In the genomic region with DNA sequence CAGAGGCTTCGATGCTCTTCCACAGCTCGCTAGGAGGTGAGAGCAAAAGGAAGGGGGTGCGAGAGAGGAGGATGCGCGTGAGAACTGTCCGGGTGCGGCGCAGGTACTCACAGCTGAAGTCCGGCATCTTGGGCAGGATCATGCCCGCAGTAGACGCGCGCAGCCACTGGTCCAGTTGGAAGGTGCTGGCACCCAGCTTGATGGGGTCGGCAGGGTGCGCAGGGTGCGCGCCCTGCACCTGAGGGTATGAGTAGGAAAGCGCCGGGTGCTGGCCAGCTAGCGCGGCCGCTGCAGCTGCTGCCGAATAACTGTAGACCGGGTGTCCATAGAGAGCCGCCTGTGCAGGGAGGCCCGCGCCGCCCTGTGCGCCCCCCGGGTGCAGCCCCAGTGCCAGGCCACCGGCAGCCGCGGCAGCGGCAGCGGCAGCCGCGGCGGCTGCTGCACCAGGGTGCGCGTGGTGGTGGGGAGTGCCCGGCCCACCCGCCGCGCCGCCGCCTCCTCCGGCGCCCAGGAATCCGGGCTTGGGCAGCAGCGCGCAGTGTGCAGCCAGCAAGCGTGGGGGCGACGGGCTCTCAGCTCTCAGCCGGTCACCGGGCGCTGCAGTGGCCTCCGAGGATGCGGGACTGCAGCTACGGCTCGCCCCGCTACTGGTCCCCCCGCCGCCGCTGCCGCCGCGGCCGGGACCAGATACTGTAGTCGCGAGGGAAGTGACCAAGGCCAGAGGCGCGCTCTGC, we compare ENCODE assay signal across 9 mouse cellular contexts. TPM values are rescaled to one million over a fixed set of nuclear protein-coding genes. Genes with fewer than 3 reads are reported as not detected.
DNase-seq lines count a peak whose midpoint lies in the region; ATAC-seq and TF ChIP-seq lines count a peak whose summit lies in the region.
"Had no signal": no experiment of that assay in that cellular context is flagged by ENCODE, and none has a peak within 500 bp of the region (broad histone marks: within the 10 kb centered on the region; RNA-seq: fewer than 3 reads in every experiment).

No protein-coding gene starts in this region.

- DNase-seq in layer of hippocampus, adult 2 months (ENCODE audit: low spot score in 2 of 2), result no peak
- no peak for DNase-seq in layer of hippocampus, adult 8-10 months (ENCODE audit: low spot score in 2 of 2)
- peak; percentile 33 for DNase-seq in forebrain, embryonic 10.5 days (ENCODE audit: extremely low spot score, low spot score)
- DNase-seq in spleen, postnatal 4 days (ENCODE audit: low spot score in 2 of 2), result no peak
- DNase-seq in T-cell, adult 2 months (ENCODE audit: low spot score), result no peak
- DNase-seq in adipocyte (ENCODE audit: low spot score), result no peak
- DNase-seq: gastrocnemius, postnatal 10 days had no signal

- peak overlapping the region; percentile 85 for H3K4me2 ChIP-seq in intestine, embryonic 16.5 days (ENCODE audit: low read depth, low read length)
- H3K4me2 ChIP-seq in neural tube, embryonic 12.5 days (replicated peaks), result peak overlapping the region; percentile 55

- no peak overlapping the region for H3K27ac ChIP-seq in layer of hippocampus, adult 2 months
- no peak overlapping the region for H3K27ac ChIP-seq in forebrain, embryonic 10.5 days
- no peak overlapping the region for H3K27ac ChIP-seq in intestine, embryonic 16.5 days (ENCODE audit: low read length)
- H3K27ac ChIP-seq in neural tube, embryonic 12.5 days, result 0 out of 2 replicates have a peak overlapping the region, but pooled peaks have one; percentile 20

- no peaks in the 10 kb centered on the region for H3K9me3 ChIP-seq in forebrain, embryonic 10.5 days
- H3K9me3 ChIP-seq in intestine, embryonic 16.5 days (ENCODE audit: control insufficient read depth, low read length), result no peaks in the 10 kb centered on the region
- H3K9me3 ChIP-seq in neural tube, embryonic 12.5 days, result no peaks in the 10 kb centered on the region

- under 1% methylated on average over 73 of the region's 73 CpGs for WGBS in forebrain, embryonic 10.5 days
- WGBS in intestine, embryonic 16.5 days, result under 1% methylated on average over 73 of the region's 73 CpGs
- under 1% methylated on average over 72 of the region's 73 CpGs for WGBS in neural tube, embryonic 12.5 days

- TF ChIP-seq CTCF in layer of hippocampus, adult 2 months (conservative IDR thresholded peaks at IDR 0.05), result no peak

- peaks cover 36% of the 10 kb centered on the region for H3K4me1 ChIP-seq in forebrain, embryonic 10.5 days
- peaks cover 7% of the 10 kb centered on the region; the same call in 1 of the 2 replicates for H3K4me1 ChIP-seq in intestine, embryonic 16.5 days (ENCODE audit: control insufficient read depth, insufficient read depth, low read length)
- peaks cover 19% of the 10 kb centered on the region for H3K4me1 ChIP-seq in neural tube, embryonic 12.5 days

- peak overlapping the region; percentile 60 for H3K9ac ChIP-seq in intestine, embryonic 16.5 days (ENCODE audit: low read depth, low read length)
- H3K9ac ChIP-seq in neural tube, embryonic 12.5 days, result peak overlapping the region; percentile 26

- H3K36me3 ChIP-seq in forebrain, embryonic 10.5 days (replicated peaks), result no peaks in the 10 kb centered on the region
- no peaks in the 10 kb centered on the region for H3K36me3 ChIP-seq in intestine, embryonic 16.5 days (ENCODE audit: control insufficient read depth, insufficient read depth, low read length)
- no peaks in the 10 kb centered on the region for H3K36me3 ChIP-seq in neural tube, embryonic 12.5 days

- peak; percentile 39 for ATAC-seq in intestine, embryonic 16.5 days
- 0 out of 2 replicates have a peak, but pooled peaks have one; percentile 9 for ATAC-seq in neural tube, embryonic 12.5 days (ENCODE audit: low FRiP score, low read depth)

- H3K27me3 ChIP-seq in forebrain, embryonic 10.5 days (ENCODE audit: poor library complexity, severe bottlenecking), result peaks cover 100% of the 10 kb centered on the region
- peaks cover 64% of the 10 kb centered on the region for H3K27me3 ChIP-seq in intestine, embryonic 16.5 days (replicated peaks; ENCODE audit: control insufficient read depth, insufficient read depth, low read length)
- H3K27me3 ChIP-seq in neural tube, embryonic 12.5 days (replicated peaks), result peaks cover 100% of the 10 kb centered on the region

- peak overlapping the region; percentile 25; the same call in 1 of the 2 replicates for H3K4me3 ChIP-seq in layer of hippocampus, adult 2 months
- H3K4me3 ChIP-seq in forebrain, embryonic 10.5 days, result peak overlapping the region; percentile 41
- H3K4me3 ChIP-seq in intestine, embryonic 16.5 days (ENCODE audit: low read length), result peak overlapping the region; percentile 62
- peak overlapping the region; percentile 34 for H3K4me3 ChIP-seq in neural tube, embryonic 12.5 days

RNA-seq across cellular contexts. Expression of a gene that starts 0.6 kb away (rescaled TPM):
- total RNA-seq in layer of hippocampus, adult 2 months (2021), result not detected
- under 1 TPM in 1 of 4 experiments, not detected in 3; 0.26 TPM for total RNA-seq in layer of hippocampus, adult 8-10 months (2022)
- not detected in 2 replicates for polyA plus RNA-seq in forebrain, embryonic 10.5 days (2016; fragmentation: Nextera tagmentation; extraction: Ambion mirVana)
- 0.22 and 0.81 TPM in 2 replicates for polyA plus RNA-seq in intestine, embryonic 16.5 days (2015; fragmentation: Nextera tagmentation; extraction: Ambion mirVana)
- 6.9 and 10.3 TPM in 2 replicates for polyA plus RNA-seq in neural tube, embryonic 12.5 days (2016; fragmentation: Nextera tagmentation; extraction: Ambion mirVana)
- total RNA-seq: gastrocnemius, postnatal 10 days had no signal

RNA-seq across cellular contexts. Expression of a gene that starts 43.2 kb away (rescaled TPM):
- total RNA-seq in layer of hippocampus, adult 2 months (2021), result 10 to 100 TPM; 22.1 to 25.8 TPM
- total RNA-seq in layer of hippocampus, adult 8-10 months (2022), result 10 to 100 TPM; 24.0 to 26.5 (median 24.8) TPM
- 35.1 and 40.6 TPM in 2 replicates for polyA plus RNA-seq in forebrain, embryonic 10.5 days (2016; fragmentation: Nextera tagmentation; extraction: Ambion mirVana)
- polyA plus RNA-seq in intestine, embryonic 16.5 days (2015; fragmentation: Nextera tagmentation; extraction: Ambion mirVana), result 29.0 and 32.8 TPM in 2 replicates
- 23.5 and 25.0 TPM in 2 replicates for polyA plus RNA-seq in neural tube, embryonic 12.5 days (2016; fragmentation: Nextera tagmentation; extraction: Ambion mirVana)
